Mouse (Mus musculus): ENCODE measurements around the gene Litaf. TPM values are rescaled to one million over a fixed set of nuclear protein-coding genes. Genes with fewer than 3 reads are reported as not detected.

Litaf gene
- polyA plus RNA-seq, 1 experiment from 2014 or later, result 69.5 TPM

GRCm38 (mm10) chr16:10979064-10979803 lies 86.7 kb downstream of the Litaf start:
- H3K4me1 ChIP-seq (replicated peaks; ENCODE audit: control insufficient read depth, insufficient read depth), result no peaks in the 10 kb centered on the region
- H3K4me3 ChIP-seq (ENCODE audit: low read depth, low read length), result no peak overlapping the region
- TF ChIP-seq CTCF (IDR thresholded peaks at IDR 0.05; ENCODE audit: low read depth), result no peak
- no peak for TF ChIP-seq EP300 (optimal IDR thresholded peaks at IDR 0.05)
- no peaks in the 10 kb centered on the region for H3K9me3 ChIP-seq (ENCODE audit: control insufficient read depth, low read length)
- no peaks in the 10 kb centered on the region for H3K27me3 ChIP-seq (ENCODE audit: control insufficient read depth, insufficient read depth, low read length)
- 34% methylated on average over 11 of the region's 11 CpGs for WGBS
- ATAC-seq (ENCODE audit: low FRiP score, low TSS enrichment) (no peak), DNase-seq (ENCODE audit: low spot score) (no peak)
- no peak overlapping the region for H3K9ac ChIP-seq (ENCODE audit: low read length)
- H3K4me2 ChIP-seq (replicated peaks; ENCODE audit: low read depth), result no peak overlapping the region
- no peaks in the 10 kb centered on the region for H3K36me3 ChIP-seq (ENCODE audit: control insufficient read depth, insufficient read depth, low read length)
- peak overlapping the region; percentile 56 for H3K27ac ChIP-seq (replicated peaks)

- H3K27ac ChIP-seq (replicated peaks), result no peak overlapping the region
- H3K27me3 ChIP-seq (ENCODE audit: control insufficient read depth, insufficient read depth, low read length), result no peaks in the 10 kb centered on the region
- no peaks in the 10 kb centered on the region for H3K9me3 ChIP-seq (ENCODE audit: control insufficient read depth, low read length)
- ATAC-seq (ENCODE audit: low FRiP score, low TSS enrichment) (no peak), DNase-seq (ENCODE audit: low spot score) (no peak)
- H3K4me1 ChIP-seq (replicated peaks; ENCODE audit: control insufficient read depth, insufficient read depth), result no peaks in the 10 kb centered on the region
- 89% methylated on average over 9 of the region's 9 CpGs for WGBS
- H3K4me3 ChIP-seq (ENCODE audit: low read depth, low read length), result no peak overlapping the region
- no peak for TF ChIP-seq EP300 (optimal IDR thresholded peaks at IDR 0.05)
- no peak for TF ChIP-seq CTCF (IDR thresholded peaks at IDR 0.05; ENCODE audit: low read depth)
- H3K9ac ChIP-seq (ENCODE audit: low read length), result no peak overlapping the region
- H3K4me2 ChIP-seq (replicated peaks; ENCODE audit: low read depth), result no peak overlapping the region
- no peaks in the 10 kb centered on the region for H3K36me3 ChIP-seq (ENCODE audit: control insufficient read depth, insufficient read depth, low read length)
These were observed 88.1 kb downstream of the Litaf start for GRCm38 (mm10) chr16:10977877-10978276.

GRCm38 (mm10) chr16:10976202-10976631 lies 89.7 kb downstream of the Litaf start:
- no peaks in the 10 kb centered on the region for H3K27me3 ChIP-seq (ENCODE audit: control insufficient read depth, insufficient read depth, low read length)
- TF ChIP-seq EP300 (optimal IDR thresholded peaks at IDR 0.05), result no peak
- ATAC-seq (ENCODE audit: low FRiP score, low TSS enrichment), result peak; percentile 11; the same call in 1 of the 2 replicates
- no peaks in the 10 kb centered on the region for H3K9me3 ChIP-seq (ENCODE audit: control insufficient read depth, low read length)
- no peak for DNase-seq (ENCODE audit: low spot score)
- H3K4me1 ChIP-seq (replicated peaks; ENCODE audit: control insufficient read depth, insufficient read depth), result no peaks in the 10 kb centered on the region
- H3K36me3 ChIP-seq (ENCODE audit: control insufficient read depth, insufficient read depth, low read length), result no peaks in the 10 kb centered on the region
- H3K27ac ChIP-seq (replicated peaks), result peak overlapping the region; percentile 30; the same call in 1 of the 2 replicates
- H3K9ac ChIP-seq (ENCODE audit: low read length), result no peak overlapping the region
- no peak overlapping the region for H3K4me2 ChIP-seq (replicated peaks; ENCODE audit: low read depth)
- WGBS, result 67% methylated on average over 11 of the region's 11 CpGs
- H3K4me3 ChIP-seq (ENCODE audit: low read depth, low read length), result no peak overlapping the region

- Histone ChIP-seq H3K36me3 (ENCODE audit: control insufficient read depth, insufficient read depth, low read length) (no peaks in the 10 kb centered on the region), H3K4me1 (replicated peaks; ENCODE audit: control insufficient read depth, insufficient read depth) (no peaks in the 10 kb centered on the region), H3K4me3 (ENCODE audit: low read depth, low read length) (no peak overlapping the region), H3K9me3 (ENCODE audit: control insufficient read depth, low read length) (no peaks in the 10 kb centered on the region), H3K27ac (replicated peaks) (no peak overlapping the region), H3K4me2 (replicated peaks; ENCODE audit: low read depth) (no peak overlapping the region), H3K9ac (ENCODE audit: low read length) (no peak overlapping the region), H3K27me3 (ENCODE audit: control insufficient read depth, insufficient read depth, low read length) (no peaks in the 10 kb centered on the region)
- WGBS, result 78% methylated on average over 5 of the region's 5 CpGs
- no peak for TF ChIP-seq CTCF (IDR thresholded peaks at IDR 0.05; ENCODE audit: low read depth)
- ATAC-seq (ENCODE audit: low FRiP score, low TSS enrichment), result peak; percentile 64; the same call in 1 of the 2 replicates
- DNase-seq (ENCODE audit: low spot score), result no peak
These were observed 91.0 kb downstream of the Litaf start for GRCm38 (mm10) chr16:10974939-10975338.

GRCm38 (mm10) chr16:10974037-10974446 lies 91.9 kb downstream of the Litaf start:
- TF ChIP-seq EP300 (optimal IDR thresholded peaks at IDR 0.05) (no peak), CTCF (IDR thresholded peaks at IDR 0.05; ENCODE audit: low read depth) (no peak)
- 36% methylated on average over 3 of the region's 3 CpGs for WGBS
- no peaks in the 10 kb centered on the region for H3K9me3 ChIP-seq (ENCODE audit: control insufficient read depth, low read length)
- H3K4me1 ChIP-seq (replicated peaks; ENCODE audit: control insufficient read depth, insufficient read depth), result no peaks in the 10 kb centered on the region
- 0 out of 2 replicates have a peak overlapping the region, but pooled peaks have one; percentile 1 for H3K27ac ChIP-seq (replicated peaks)
- no peaks in the 10 kb centered on the region for H3K27me3 ChIP-seq (ENCODE audit: control insufficient read depth, insufficient read depth, low read length)
- H3K4me3 ChIP-seq (ENCODE audit: low read depth, low read length), result no peak overlapping the region
- no peak overlapping the region for H3K4me2 ChIP-seq (replicated peaks; ENCODE audit: low read depth)
- H3K9ac ChIP-seq (ENCODE audit: low read length), result no peak overlapping the region
- ATAC-seq (ENCODE audit: low FRiP score, low TSS enrichment) (no peak), DNase-seq (ENCODE audit: low spot score) (no peak)
- H3K36me3 ChIP-seq (ENCODE audit: control insufficient read depth, insufficient read depth, low read length), result no peaks in the 10 kb centered on the region

- TF ChIP-seq EP300 (optimal IDR thresholded peaks at IDR 0.05) (no peak), CTCF (IDR thresholded peaks at IDR 0.05; ENCODE audit: low read depth) (no peak)
- H3K27ac ChIP-seq (replicated peaks), result no peak overlapping the region
- no peak for DNase-seq (ENCODE audit: low spot score)
- no peaks in the 10 kb centered on the region for H3K27me3 ChIP-seq (ENCODE audit: control insufficient read depth, insufficient read depth, low read length)
- no peaks in the 10 kb centered on the region; the same call in 1 of the 2 replicates for H3K4me1 ChIP-seq (replicated peaks; ENCODE audit: control insufficient read depth, insufficient read depth)
- no peak overlapping the region for H3K9ac ChIP-seq (ENCODE audit: low read length)
- H3K36me3 ChIP-seq (ENCODE audit: control insufficient read depth, insufficient read depth, low read length), result no peaks in the 10 kb centered on the region
- WGBS, result 67% methylated on average over 6 of the region's 6 CpGs
- ATAC-seq (ENCODE audit: low FRiP score, low TSS enrichment), result no peak
- no peak overlapping the region for H3K4me3 ChIP-seq (ENCODE audit: low read depth, low read length)
- no peak overlapping the region for H3K4me2 ChIP-seq (replicated peaks; ENCODE audit: low read depth)
- no peaks in the 10 kb centered on the region for H3K9me3 ChIP-seq (ENCODE audit: control insufficient read depth, low read length)
These were observed 93.7 kb downstream of the Litaf start for GRCm38 (mm10) chr16:10972259-10972658.

Data from stomach, postnatal 0 days (tissue).